Mouse (Mus musculus) G1E (cell line): ENCODE results near the gene Taf9.

Source experiments
- CTCF ChIP-seq: IDR thresholded peaks from 2 replicates; pipeline ENCODE4 v1.5.1; 2012; ENCODE audit warnings: low read depth, low read length, inconsistent platforms, mixed read lengths
- GATA1 ChIP-seq: IDR thresholded peaks from 2 replicates; pipeline ENCODE4 v1.6.1; 2012; ENCODE audit warnings: borderline replicate concordance, low read length, inconsistent platforms, mixed read lengths
- TAL1 ChIP-seq: conservative IDR thresholded peaks from 2 replicates; pipeline ENCODE4 v1.6.1; 2012; ENCODE audit warnings: low read depth, low read length, inconsistent platforms, mixed read lengths

DNA sequence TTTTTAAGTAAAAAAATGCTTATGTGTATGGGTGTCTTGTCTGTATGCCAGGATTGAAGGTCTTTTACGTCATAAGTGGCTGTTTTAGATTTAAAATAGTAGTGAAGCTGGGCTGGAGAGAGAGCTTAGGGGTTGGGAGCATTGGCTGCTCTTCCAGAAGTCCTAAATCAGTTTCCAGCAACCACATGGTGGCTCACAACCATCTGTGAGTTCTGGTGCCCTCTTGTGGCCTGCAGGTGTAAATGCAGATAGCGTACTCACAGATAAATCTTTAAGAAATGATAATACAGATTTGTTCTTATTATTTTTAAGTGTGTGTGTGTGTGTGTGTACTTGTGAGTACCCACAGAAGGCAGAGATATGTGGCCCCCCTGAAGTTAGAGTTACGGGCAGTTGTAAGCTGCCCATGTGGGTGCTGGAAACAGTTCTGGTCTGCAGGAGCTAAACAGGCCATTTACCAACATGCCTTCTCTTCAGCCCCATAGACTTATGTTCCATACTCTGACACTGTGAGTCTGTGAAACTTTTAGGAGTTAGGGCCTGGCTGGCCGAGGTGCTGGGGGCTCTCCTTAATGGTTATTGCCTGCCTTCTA lies 8.6 kb downstream of the Taf9 start:
- TF ChIP-seq CTCF (peak; percentile 83), GATA1 (no peak), TAL1 (no peak)
